Mouse (Mus musculus): Measurements from ENCODE around the gene Adamts8. TPM values are rescaled to one million over a fixed set of nuclear protein-coding genes. Genes with fewer than 3 reads are reported as not detected.

Adamts8 gene
- polyA plus RNA-seq (2015; fragmentation: Illumina TruSeq; extraction: RNeasy Lipid Tissue Mini Kit (QIAGEN cat#74804); ENCODE audit: insufficient read depth, low replicate concordance): 1.1 TPM

DNA sequence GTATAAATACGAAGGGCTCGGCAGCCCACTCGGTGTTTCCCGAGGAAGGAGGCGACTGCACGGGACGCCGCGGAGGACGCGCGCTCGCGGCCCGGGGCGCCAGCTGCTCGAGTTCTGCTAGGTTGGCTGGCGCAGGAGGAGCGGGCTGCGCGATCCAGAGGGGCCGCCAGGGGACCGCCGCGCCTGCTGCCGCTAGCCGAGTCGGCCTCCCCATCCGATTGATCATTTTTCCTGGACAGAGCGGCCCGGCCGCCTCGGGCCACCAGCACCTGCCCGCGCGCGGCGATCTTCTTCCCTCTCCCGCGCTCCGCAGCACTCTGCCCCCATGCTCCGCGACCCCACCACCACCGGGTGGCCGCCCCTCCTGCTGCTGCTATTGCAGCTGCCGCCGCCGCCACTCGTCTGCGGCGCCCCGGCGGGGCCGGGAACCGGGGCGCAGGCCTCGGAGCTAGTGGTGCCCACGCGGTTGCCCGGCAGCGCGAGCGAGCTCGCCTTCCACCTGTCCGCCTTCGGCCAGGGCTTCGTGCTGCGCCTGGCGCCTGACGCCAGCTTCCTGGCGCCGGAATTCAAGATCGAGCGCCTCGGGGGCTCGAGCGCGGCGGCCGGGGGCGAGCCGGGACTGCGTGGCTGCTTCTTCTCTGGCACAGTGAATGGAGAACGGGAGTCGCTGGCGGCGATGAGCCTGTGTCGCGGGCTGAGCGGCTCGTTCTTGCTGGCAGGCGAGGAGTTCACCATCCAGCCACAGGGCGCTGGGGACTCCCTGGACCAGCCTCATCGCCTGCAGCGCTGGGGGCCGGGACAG, at the start of gene Adamts8:
Gene Adamts8 (plus strand): TSS at position 51 of the 802 bp plus-strand sequence.

DNA sequence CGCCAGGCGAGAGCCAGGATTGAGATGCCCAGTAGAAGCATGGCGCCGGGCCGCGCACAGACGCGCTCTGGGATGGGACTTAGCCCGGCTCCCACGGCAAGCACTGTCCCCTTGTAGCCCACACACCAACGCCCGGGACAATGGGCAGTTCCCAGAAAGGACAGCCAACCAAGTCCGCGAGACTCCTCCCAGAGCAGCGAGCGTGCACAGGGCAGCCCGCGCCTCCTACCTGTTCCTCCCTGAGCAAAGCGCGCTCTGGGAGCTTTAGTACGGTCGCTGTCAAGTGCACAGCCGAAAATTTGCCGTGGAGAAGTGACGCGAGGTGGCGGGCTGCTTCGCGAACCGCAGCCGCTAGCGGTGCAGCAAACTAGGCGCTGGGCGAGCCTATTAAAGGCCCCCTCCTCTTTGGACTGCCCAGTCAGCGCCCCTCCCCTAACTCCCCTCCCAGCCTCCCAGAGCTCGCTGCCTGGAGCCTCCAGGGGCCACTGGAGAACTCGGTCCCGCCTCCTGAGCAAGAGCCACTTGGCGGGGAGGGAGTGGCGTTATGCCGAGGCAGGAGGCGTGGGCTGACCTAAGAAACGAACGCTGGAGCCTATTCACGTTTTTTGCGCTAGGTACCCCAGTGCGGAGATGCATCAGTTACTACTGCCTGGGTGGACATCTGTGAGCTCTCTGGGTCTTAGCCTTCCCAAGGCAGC, 20.0 kb upstream of the Adamts8 start, which contains the start of gene Adamts15:
Gene Adamts15 (minus strand): TSS at position 256 of the 698 bp plus-strand sequence.

Other genes with a start within 250 kb of the Adamts8 start
- 0.47 TPM for gene Adamts15, start 20.1 kb upstream of the Adamts8 start, polyA plus RNA-seq (2015; fragmentation: Illumina TruSeq; extraction: RNeasy Lipid Tissue Mini Kit (QIAGEN cat#74804); ENCODE audit: insufficient read depth, low replicate concordance)
- 37.4 TPM for gene Zbtb44, start 88.1 kb downstream of the Adamts8 start, polyA plus RNA-seq (2015; fragmentation: Illumina TruSeq; extraction: RNeasy Lipid Tissue Mini Kit (QIAGEN cat#74804); ENCODE audit: insufficient read depth, low replicate concordance)
- 5.6 TPM for gene St14, start 189.3 kb downstream of the Adamts8 start, polyA plus RNA-seq (2015; fragmentation: Illumina TruSeq; extraction: RNeasy Lipid Tissue Mini Kit (QIAGEN cat#74804); ENCODE audit: insufficient read depth, low replicate concordance)

All from spleen, adult 10 weeks (tissue).